Mouse (Mus musculus) limb, embryonic 10.5 days (tissue): ENCODE measurements at regions not wholly inside any gene's neighbourhood (a gene's known extent, or its start where the extent isn't known, plus 50 kb on each side); places are given as distances from the start of the nearest gene placed in this dataset.

Source experiments
- DNase-seq: peaks from one replicate; pipeline ENCODE4 v3.0.0-alpha.2; 2017; ENCODE audit warnings: low spot score
- H3K27ac ChIP-seq: fragments of 300-500 bp; sonication (generic); 2 replicates; pipeline ENCODE4 v1.5.1; 2016; ENCODE audit warnings: mild to moderate bottlenecking
- H3K27me3 ChIP-seq: fragments of 300-500 bp; sonication (generic); 2 replicates; pipeline ENCODE4 v1.6.1; 2016; ENCODE audit warnings: low read depth, mild to moderate bottlenecking; ENCODE audit not compliant: poor library complexity, severe bottlenecking
- H3K36me3 ChIP-seq: fragments of 300-500 bp; sonication (generic); 2 replicates; pipeline ENCODE4 v1.6.1; 2016; ENCODE audit warnings: mild to moderate bottlenecking, moderate library complexity
- H3K4me1 ChIP-seq: fragments of 300-500 bp; sonication (generic); 2 replicates; pipeline ENCODE4 v1.6.1; 2016
- H3K4me3 ChIP-seq: fragments of 300-500 bp; sonication (generic); 2 replicates; pipeline ENCODE4 v1.5.1; 2016; ENCODE audit warnings: mild to moderate bottlenecking, moderate library complexity
- H3K9me3 ChIP-seq: fragments of 300-500 bp; sonication (generic); replicated peaks from 2 replicates; pipeline ENCODE4 v1.6.1; 2016; ENCODE audit warnings: mild to moderate bottlenecking
- WGBS: fragments of 180-500 bp; shearing (Covaris S2); methylation state at CpG from one replicate; pipeline ENCODE4 v1.1.7; 2016; 5-methylcytosine and 5-hydroxymethylcytosine counted together

GRCm38 (mm10) chr16:87103599-87103998 is 250.4 kb upstream of the N6amt1 start:
- no peak for DNase-seq
- H3K4me1 ChIP-seq = no peaks in the 10 kb centered on the region
- no peaks in the 10 kb centered on the region for H3K27me3 ChIP-seq
- H3K4me3 ChIP-seq = no peak overlapping the region
- WGBS = 80% methylated on average over 2 of the region's 2 CpGs
- no peaks in the 10 kb centered on the region for H3K36me3 ChIP-seq
- H3K27ac ChIP-seq = no peak overlapping the region
- no peaks in the 10 kb centered on the region for H3K9me3 ChIP-seq

GRCm38 (mm10) chr16:87102057-87102456 is 251.9 kb upstream of the N6amt1 start:
- H3K9me3 ChIP-seq = no peaks in the 10 kb centered on the region
- H3K4me1 ChIP-seq = no peaks in the 10 kb centered on the region

GRCm38 (mm10) chr16:87092011-87092410 is 262.0 kb upstream of the N6amt1 start:
- Histone ChIP-seq H3K4me1 (peaks cover 4% of the 10 kb centered on the region; the same call in 1 of the 2 replicates), H3K27me3 (no peaks in the 10 kb centered on the region), H3K27ac (no peak overlapping the region), H3K4me3 (no peak overlapping the region), H3K9me3 (no peaks in the 10 kb centered on the region), H3K36me3 (no peaks in the 10 kb centered on the region)
- 68% methylated on average over 2 of the region's 2 CpGs for WGBS
- peak; percentile 39 for DNase-seq

More at GRCm38 (mm10) chr16:87102057-87102456, 251.9 kb upstream of the N6amt1 start:
- Histone ChIP-seq H3K27ac (no peak overlapping the region), H3K36me3 (no peaks in the 10 kb centered on the region), H3K27me3 (no peaks in the 10 kb centered on the region), H3K4me3 (no peak overlapping the region)
- no peak for DNase-seq

GRCm38 (mm10) chr16:87089322-87089721 is 264.7 kb upstream of the N6amt1 start:
- no peak overlapping the region for H3K27ac ChIP-seq
- DNase-seq = no peak
- H3K27me3 ChIP-seq = no peaks in the 10 kb centered on the region
- WGBS = 89% methylated on average over 3 of the region's 3 CpGs
- no peaks in the 10 kb centered on the region for H3K9me3 ChIP-seq
- no peak overlapping the region for H3K4me3 ChIP-seq
- no peaks in the 10 kb centered on the region for H3K36me3 ChIP-seq
- peaks cover 4% of the 10 kb centered on the region; the same call in 1 of the 2 replicates for H3K4me1 ChIP-seq

- peaks cover 3% of the 10 kb centered on the region; the same call in 1 of the 2 replicates for H3K4me1 ChIP-seq
- no peak for DNase-seq
- no peaks in the 10 kb centered on the region for H3K9me3 ChIP-seq
- no peaks in the 10 kb centered on the region for H3K36me3 ChIP-seq
- no peaks in the 10 kb centered on the region for H3K27me3 ChIP-seq
- H3K27ac ChIP-seq = no peak overlapping the region
- no peak overlapping the region for H3K4me3 ChIP-seq
- WGBS = 57% methylated on average over 2 of the region's 2 CpGs
Measured at GRCm38 (mm10) chr16:87083505-87083904, 270.5 kb upstream of the N6amt1 start.

GRCm38 (mm10) chr16:87077385-87077784 is 276.6 kb upstream of the N6amt1 start:
- Histone ChIP-seq H3K27ac (no peak overlapping the region), H3K36me3 (no peaks in the 10 kb centered on the region), H3K4me1 (no peaks in the 10 kb centered on the region), H3K9me3 (no peaks in the 10 kb centered on the region), H3K27me3 (no peaks in the 10 kb centered on the region), H3K4me3 (no peak overlapping the region)
- no peak for DNase-seq
- WGBS = 80% methylated on average over 2 of the region's 2 CpGs

GRCm38 (mm10) chr16:87069294-87069693 is 284.7 kb upstream of the N6amt1 start:
- no peaks in the 10 kb centered on the region for H3K9me3 ChIP-seq
- no peak overlapping the region for H3K27ac ChIP-seq
- DNase-seq = no peak
- H3K4me1 ChIP-seq = no peaks in the 10 kb centered on the region
- H3K4me3 ChIP-seq = no peak overlapping the region
- WGBS = 45% methylated on average over 2 of the region's 2 CpGs
- H3K36me3 ChIP-seq = no peaks in the 10 kb centered on the region
- no peaks in the 10 kb centered on the region for H3K27me3 ChIP-seq

GRCm38 (mm10) chr16:87067981-87068380 is 286.0 kb upstream of the N6amt1 start:
- 86% methylated on average over 1 of the region's 1 CpGs for WGBS
- DNase-seq = no peak
- Histone ChIP-seq H3K36me3 (no peaks in the 10 kb centered on the region), H3K4me3 (no peak overlapping the region), H3K27me3 (no peaks in the 10 kb centered on the region), H3K4me1 (no peaks in the 10 kb centered on the region), H3K27ac (no peak overlapping the region), H3K9me3 (no peaks in the 10 kb centered on the region)

- no peak for DNase-seq
- Histone ChIP-seq H3K27ac (no peak overlapping the region), H3K9me3 (no peaks in the 10 kb centered on the region), H3K4me3 (no peak overlapping the region), H3K4me1 (no peaks in the 10 kb centered on the region), H3K27me3 (no peaks in the 10 kb centered on the region), H3K36me3 (no peaks in the 10 kb centered on the region)
- 86% methylated on average over 5 of the region's 5 CpGs for WGBS
Measured at GRCm38 (mm10) chr16:87067523-87067922, 286.5 kb upstream of the N6amt1 start.

- Histone ChIP-seq H3K4me1 (no peaks in the 10 kb centered on the region), H3K27ac (no peak overlapping the region), H3K4me3 (no peak overlapping the region), H3K36me3 (no peaks in the 10 kb centered on the region), H3K27me3 (no peaks in the 10 kb centered on the region), H3K9me3 (no peaks in the 10 kb centered on the region)
- WGBS = 85% methylated on average over 8 of the region's 8 CpGs
- DNase-seq = no peak
Measured at GRCm38 (mm10) chr16:87060473-87060872, 293.5 kb upstream of the N6amt1 start.

- 84% methylated on average over 8 of the region's 8 CpGs for WGBS
Measured at GRCm38 (mm10) chr16:87049741-87050383, 304.1 kb upstream of the N6amt1 start.

GRCm38 (mm10) chr16:87044773-87045561 is 309.0 kb upstream of the N6amt1 start:
- H3K4me1 ChIP-seq = no peaks in the 10 kb centered on the region
- H3K27ac ChIP-seq = no peak overlapping the region
- H3K9me3 ChIP-seq = no peaks in the 10 kb centered on the region
- no peak for DNase-seq
- no peaks in the 10 kb centered on the region for H3K27me3 ChIP-seq
- no peaks in the 10 kb centered on the region for H3K36me3 ChIP-seq
- 86% methylated on average over 5 of the region's 5 CpGs for WGBS
- no peak overlapping the region for H3K4me3 ChIP-seq

More at GRCm38 (mm10) chr16:87049741-87050383, 304.1 kb upstream of the N6amt1 start:
- Histone ChIP-seq H3K27me3 (no peaks in the 10 kb centered on the region), H3K4me3 (no peak overlapping the region), H3K4me1 (no peaks in the 10 kb centered on the region; the same call in 1 of the 2 replicates), H3K9me3 (no peaks in the 10 kb centered on the region), H3K36me3 (no peaks in the 10 kb centered on the region), H3K27ac (no peak overlapping the region)
- no peak for DNase-seq

GRCm38 (mm10) chr16:87043689-87044088 is 310.3 kb upstream of the N6amt1 start:
- no peaks in the 10 kb centered on the region for H3K27me3 ChIP-seq
- no peak for DNase-seq
- H3K4me3 ChIP-seq = no peak overlapping the region
- H3K4me1 ChIP-seq = no peaks in the 10 kb centered on the region
- no peak overlapping the region for H3K27ac ChIP-seq
- no peaks in the 10 kb centered on the region for H3K36me3 ChIP-seq
- no peaks in the 10 kb centered on the region for H3K9me3 ChIP-seq
